Mouse (Mus musculus): ENCODE data around the gene Srsf10. TPM values are rescaled to one million over a fixed set of nuclear protein-coding genes. Genes with fewer than 3 reads are reported as not detected.

Gene Srsf10
- polyA plus RNA-seq, 1 experiment from 2014 or later = 324 TPM

- Histone ChIP-seq H3K4me3 (peak overlapping the region; percentile 92), H3K4me1 (peaks cover 44% of the 10 kb centered on the region), H3K9me3 (no peaks in the 10 kb centered on the region), H3K27me3 (no peaks in the 10 kb centered on the region), H3K4me2 (peak overlapping the region; percentile 80), H3K27ac (peak overlapping the region; percentile 100), H3K36me3 (peaks cover 4% of the 10 kb centered on the region; the same call in 1 of the 2 replicates), H3K9ac (peak overlapping the region; percentile 98)
- peak; percentile 76 for ATAC-seq (ENCODE audit: insufficient number of reproducible peaks, insufficient read depth, low FRiP score, low TSS enrichment, low read depth)
- WGBS = under 1% methylated on average over 84 of the region's 91 CpGs
Observed at GRCm38 (mm10) chr4:135856223-135857091, 910 bp downstream of the Srsf10 start.

GRCm38 (mm10) chr4:135857597-135858186, 2.1 kb downstream of the Srsf10 start:
- H3K4me1 ChIP-seq = peaks cover 44% of the 10 kb centered on the region
- no peaks in the 10 kb centered on the region for H3K9me3 ChIP-seq
- H3K4me2 ChIP-seq = peak overlapping the region; percentile 80
- H3K27ac ChIP-seq = peak overlapping the region; percentile 39; the same call in 1 of the 2 replicates
- H3K27me3 ChIP-seq = no peaks in the 10 kb centered on the region
- H3K4me3 ChIP-seq = peak overlapping the region; percentile 92
- peak overlapping the region; percentile 98 for H3K9ac ChIP-seq
- no peak for ATAC-seq (ENCODE audit: insufficient number of reproducible peaks, insufficient read depth, low FRiP score, low TSS enrichment, low read depth)
- H3K36me3 ChIP-seq = peaks cover 11% of the 10 kb centered on the region
- 9% methylated on average over 7 of the region's 7 CpGs for WGBS

- Histone ChIP-seq H3K4me3 (no peak overlapping the region), H3K27ac (peak overlapping the region; percentile 22; the same call in 1 of the 2 replicates), H3K27me3 (no peaks in the 10 kb centered on the region), H3K4me1 (peaks cover 21% of the 10 kb centered on the region), H3K36me3 (peaks cover 20% of the 10 kb centered on the region), H3K9ac (no peak overlapping the region), H3K4me2 (no peak overlapping the region), H3K9me3 (no peaks in the 10 kb centered on the region)
- 43% methylated on average over 2 of the region's 2 CpGs for WGBS
- no peak for ATAC-seq (ENCODE audit: insufficient number of reproducible peaks, insufficient read depth, low FRiP score, low TSS enrichment, low read depth)
Observed at GRCm38 (mm10) chr4:135868996-135869395, 13.4 kb downstream of the Srsf10 start.

GRCm38 (mm10) chr4:135870227-135871023, 14.9 kb downstream of the Srsf10 start:
- Histone ChIP-seq H3K36me3 (peaks cover 20% of the 10 kb centered on the region), H3K27me3 (no peaks in the 10 kb centered on the region), H3K4me1 (peaks cover 36% of the 10 kb centered on the region), H3K9me3 (no peaks in the 10 kb centered on the region), H3K4me2 (peak overlapping the region; percentile 72), H3K9ac (0 out of 2 replicates have a peak overlapping the region, but pooled peaks have one; percentile 22), H3K27ac (no peak overlapping the region), H3K4me3 (no peak overlapping the region)
- no peak for ATAC-seq (ENCODE audit: insufficient number of reproducible peaks, insufficient read depth, low FRiP score, low TSS enrichment, low read depth)
- 48% methylated on average over 2 of the region's 2 CpGs for WGBS

GRCm38 (mm10) chr4:135872015-135872414, 16.5 kb downstream of the Srsf10 start:
- no peak for ATAC-seq (ENCODE audit: insufficient number of reproducible peaks, insufficient read depth, low FRiP score, low TSS enrichment, low read depth)
- Histone ChIP-seq H3K9me3 (no peaks in the 10 kb centered on the region), H3K4me1 (peaks cover 51% of the 10 kb centered on the region), H3K27ac (peak overlapping the region; percentile 100), H3K4me2 (peak overlapping the region; percentile 72), H3K27me3 (no peaks in the 10 kb centered on the region), H3K36me3 (peaks cover 14% of the 10 kb centered on the region), H3K9ac (peak overlapping the region; percentile 98), H3K4me3 (peak overlapping the region; percentile 76)
- 32% methylated on average over 3 of the region's 3 CpGs for WGBS

GRCm38 (mm10) chr4:135872589-135873391, 17.2 kb downstream of the Srsf10 start:
- H3K9me3 ChIP-seq = no peaks in the 10 kb centered on the region
- H3K4me2 ChIP-seq = peak overlapping the region; percentile 72
- H3K9ac ChIP-seq = peak overlapping the region; percentile 98
- H3K4me1 ChIP-seq = peaks cover 53% of the 10 kb centered on the region
- ATAC-seq (ENCODE audit: insufficient number of reproducible peaks, insufficient read depth, low FRiP score, low TSS enrichment, low read depth) = no peak
- H3K27ac ChIP-seq = peak overlapping the region; percentile 100
- 9% methylated on average over 17 of the region's 17 CpGs for WGBS
- peak overlapping the region; percentile 76 for H3K4me3 ChIP-seq
- peaks cover 14% of the 10 kb centered on the region for H3K36me3 ChIP-seq
- no peaks in the 10 kb centered on the region for H3K27me3 ChIP-seq

GRCm38 (mm10) chr4:135873526-135874202, 18.1 kb downstream of the Srsf10 start, which contains the start of gene Pnrc2:
Gene Pnrc2, minus strand, starts transcription at chr4:135873850.
- Histone ChIP-seq H3K27ac (peak within 1 kb of the TSS; percentile 100), H3K9ac (peak within 1 kb of the TSS; percentile 98), H3K4me1 (peaks cover 53% of the 10 kb centered on the region), H3K36me3 (peaks cover 14% of the 10 kb centered on the region), H3K9me3 (no peaks in the 10 kb centered on the region), H3K4me2 (peak within 1 kb of the TSS; percentile 72), H3K27me3 (no peaks in the 10 kb centered on the region), H3K4me3 (peak within 1 kb of the TSS; percentile 76)
- WGBS = under 1% methylated on average over 59 of the region's 60 CpGs
- ATAC-seq (ENCODE audit: insufficient number of reproducible peaks, insufficient read depth, low FRiP score, low TSS enrichment, low read depth) = peak; percentile 93

- H3K4me1 ChIP-seq = peaks cover 46% of the 10 kb centered on the region
- H3K9ac ChIP-seq = peak overlapping the region; percentile 98; the same call in 1 of the 2 replicates
- peaks cover 14% of the 10 kb centered on the region for H3K36me3 ChIP-seq
- no peak for ATAC-seq (ENCODE audit: insufficient number of reproducible peaks, insufficient read depth, low FRiP score, low TSS enrichment, low read depth)
- H3K9me3 ChIP-seq = no peaks in the 10 kb centered on the region
- peak overlapping the region; percentile 100 for H3K27ac ChIP-seq
- H3K4me3 ChIP-seq = peak overlapping the region; percentile 76; the same call in 1 of the 2 replicates
- peak overlapping the region; percentile 72 for H3K4me2 ChIP-seq
- 81% methylated on average over 10 of the region's 10 CpGs for WGBS
- H3K27me3 ChIP-seq = no peaks in the 10 kb centered on the region
Observed at GRCm38 (mm10) chr4:135874564-135875535, 19.3 kb downstream of the Srsf10 start.

GRCm38 (mm10) chr4:135875546-135875945, 20.0 kb downstream of the Srsf10 start:
- ATAC-seq (ENCODE audit: insufficient number of reproducible peaks, insufficient read depth, low FRiP score, low TSS enrichment, low read depth) = no peak
- Histone ChIP-seq H3K27me3 (no peaks in the 10 kb centered on the region), H3K4me3 (no peak overlapping the region), H3K36me3 (peaks cover 12% of the 10 kb centered on the region), H3K4me1 (peaks cover 44% of the 10 kb centered on the region), H3K9ac (no peak overlapping the region), H3K27ac (peak overlapping the region; percentile 82), H3K4me2 (peak overlapping the region; percentile 58), H3K9me3 (no peaks in the 10 kb centered on the region)
- WGBS = 28% methylated on average over 7 of the region's 7 CpGs

Measured in embryonic facial prominence, embryonic 13.5 days (tissue).